Mouse (Mus musculus): ENCODE results near the gene Cby1. TPM values are rescaled to one million over a fixed set of nuclear protein-coding genes. Genes with fewer than 3 reads are reported as not detected.
A peak's percentile ranks its signal among the peaks of the same experiment; 100 is the strongest.

Gene Cby1
- total RNA-seq (2015) (9.9 and 12.9 TPM in 2 replicates), total RNA-seq (2017) (45.0 and 52.0 TPM in 2 replicates)

- peak; percentile 90 for ATAC-seq (ENCODE audit: poor library complexity, severe bottlenecking)
Observed at GRCm38 (mm10) chr15:79658531-79659375, at the start of gene Cby1, which contains the start of gene Fam227a. Cby1 (plus strand) TSS chr15:79659199. Fam227a (minus strand) TSS chr15:79658956.

- no peak for ATAC-seq (ENCODE audit: poor library complexity, severe bottlenecking)
Observed at GRCm38 (mm10) chr15:79609226-79609625, 49.8 kb upstream of the Cby1 start.

- no peak for ATAC-seq (ENCODE audit: poor library complexity, severe bottlenecking)
Observed at GRCm38 (mm10) chr15:79615501-79615900, 43.5 kb upstream of the Cby1 start.

- ATAC-seq (ENCODE audit: poor library complexity, severe bottlenecking): no peak
Observed at GRCm38 (mm10) chr15:79616729-79617128, 42.3 kb upstream of the Cby1 start.

GRCm38 (mm10) chr15:79617135-79617534, 41.9 kb upstream of the Cby1 start:
- ATAC-seq (ENCODE audit: poor library complexity, severe bottlenecking): no peak

GRCm38 (mm10) chr15:79618456-79618855, 40.5 kb upstream of the Cby1 start:
- no peak for ATAC-seq (ENCODE audit: poor library complexity, severe bottlenecking)

GRCm38 (mm10) chr15:79619770-79620414, 39.1 kb upstream of the Cby1 start:
- no peak for ATAC-seq (ENCODE audit: poor library complexity, severe bottlenecking)

- ATAC-seq (ENCODE audit: poor library complexity, severe bottlenecking): no peak
Observed at GRCm38 (mm10) chr15:79630471-79630870, 28.5 kb upstream of the Cby1 start.

GRCm38 (mm10) chr15:79641135-79641817, 17.7 kb upstream of the Cby1 start:
- ATAC-seq (ENCODE audit: poor library complexity, severe bottlenecking): no peak

GRCm38 (mm10) chr15:79645483-79645882, 13.5 kb upstream of the Cby1 start:
- ATAC-seq (ENCODE audit: poor library complexity, severe bottlenecking): no peak

GRCm38 (mm10) chr15:79648130-79648529, 10.9 kb upstream of the Cby1 start:
- ATAC-seq (ENCODE audit: poor library complexity, severe bottlenecking): no peak

GRCm38 (mm10) chr15:79650569-79650968, 8.4 kb upstream of the Cby1 start:
- peak; percentile 88 for ATAC-seq (ENCODE audit: poor library complexity, severe bottlenecking)

- ATAC-seq (ENCODE audit: poor library complexity, severe bottlenecking): no peak
Observed at GRCm38 (mm10) chr15:79651481-79651880, 7.5 kb upstream of the Cby1 start.

- ATAC-seq (ENCODE audit: poor library complexity, severe bottlenecking): no peak
Observed at GRCm38 (mm10) chr15:79656451-79656850, 2.5 kb upstream of the Cby1 start.

GRCm38 (mm10) chr15:79657837-79658530, 1.0 kb upstream of the Cby1 start:
- ATAC-seq (ENCODE audit: poor library complexity, severe bottlenecking): peak; percentile 53

GRCm38 (mm10) chr15:79661852-79662251, 2.9 kb downstream of the Cby1 start:
- no peak for ATAC-seq (ENCODE audit: poor library complexity, severe bottlenecking)

- ATAC-seq (ENCODE audit: poor library complexity, severe bottlenecking): no peak
Observed at GRCm38 (mm10) chr15:79664666-79665065, 5.7 kb downstream of the Cby1 start.

GRCm38 (mm10) chr15:79669195-79669594, 10.2 kb downstream of the Cby1 start:
- ATAC-seq (ENCODE audit: poor library complexity, severe bottlenecking): no peak

- peak; percentile 100 for ATAC-seq (ENCODE audit: poor library complexity, severe bottlenecking)
Observed at GRCm38 (mm10) chr15:79670249-79670971, 11.4 kb downstream of the Cby1 start, which contains the start of gene Tomm22. Tomm22 (plus strand) TSS chr15:79670861.

GRCm38 (mm10) chr15:79670972-79671299, 11.9 kb downstream of the Cby1 start:
- ATAC-seq (ENCODE audit: poor library complexity, severe bottlenecking): no peak; the same call in 1 of the 2 replicates
